Mouse (Mus musculus): ENCODE measurements around the gene Chuk.

Gene Chuk

GRCm38 (mm10) chr19:44107661-44108521, 611 bp upstream of the Chuk start:
- DNase-seq (ENCODE audit: low spot score in 2 of 2), result peak in 1 of 2 experiments; percentile 5

GRCm38 (mm10) chr19:44104393-44104792, 2.9 kb downstream of the Chuk start:
- no peak for DNase-seq (ENCODE audit: low spot score in 2 of 2)

- DNase-seq (ENCODE audit: low spot score in 2 of 2), result no peak
These were observed 4.3 kb downstream of the Chuk start for GRCm38 (mm10) chr19:44103001-44103400.

- no peak for DNase-seq (ENCODE audit: low spot score in 2 of 2)
These were observed 6.4 kb downstream of the Chuk start for GRCm38 (mm10) chr19:44100840-44101239.

GRCm38 (mm10) chr19:44086278-44086677, 21.0 kb downstream of the Chuk start:
- DNase-seq (ENCODE audit: low spot score in 2 of 2), result no peak

- DNase-seq (ENCODE audit: low spot score in 2 of 2), result no peak
These were observed 26.4 kb downstream of the Chuk start for GRCm38 (mm10) chr19:44080920-44081319.

GRCm38 (mm10) chr19:44080023-44080422, 27.3 kb downstream of the Chuk start:
- DNase-seq (ENCODE audit: low spot score in 2 of 2), result no peak

GRCm38 (mm10) chr19:44077024-44077423, 30.3 kb downstream of the Chuk start:
- no peak for DNase-seq (ENCODE audit: low spot score in 2 of 2)

- no peak for DNase-seq (ENCODE audit: low spot score in 2 of 2)
These were observed 30.8 kb downstream of the Chuk start for GRCm38 (mm10) chr19:44076457-44076856.

- DNase-seq (ENCODE audit: low spot score in 2 of 2), result no peak
These were observed 32.3 kb downstream of the Chuk start for GRCm38 (mm10) chr19:44074986-44075385.

- DNase-seq (ENCODE audit: low spot score in 2 of 2), result no peak
These were observed 36.1 kb downstream of the Chuk start for GRCm38 (mm10) chr19:44071166-44071565.

- DNase-seq (ENCODE audit: low spot score in 2 of 2), result no peak
These were observed 37.4 kb downstream of the Chuk start for GRCm38 (mm10) chr19:44069914-44070232.

- DNase-seq (ENCODE audit: low spot score in 2 of 2), result peak; percentile 87 to 88
These were observed 38.0 kb downstream of the Chuk start, which contains the start of gene Erlin1 for GRCm38 (mm10) chr19:44069121-44069913. Erlin1 (minus strand) TSS chr19:44069785.

GRCm38 (mm10) chr19:44068232-44068631, 39.0 kb downstream of the Chuk start:
- DNase-seq (ENCODE audit: low spot score in 2 of 2), result no peak

GRCm38 (mm10) chr19:44067323-44068049, 39.8 kb downstream of the Chuk start:
- peak in 1 of 2 experiments; percentile 2 for DNase-seq (ENCODE audit: low spot score in 2 of 2)

GRCm38 (mm10) chr19:44064734-44065133, 42.5 kb downstream of the Chuk start:
- no peak for DNase-seq (ENCODE audit: low spot score in 2 of 2)

- DNase-seq (ENCODE audit: low spot score in 2 of 2), result no peak
These were observed 43.5 kb downstream of the Chuk start for GRCm38 (mm10) chr19:44063773-44064172.

GRCm38 (mm10) chr19:44060226-44060625, 47.1 kb downstream of the Chuk start:
- DNase-seq (ENCODE audit: low spot score in 2 of 2), result no peak

- no peak for DNase-seq (ENCODE audit: low spot score in 2 of 2)
These were observed 52.0 kb downstream of the Chuk start for GRCm38 (mm10) chr19:44055173-44055826.

GRCm38 (mm10) chr19:44050388-44050787, 56.9 kb downstream of the Chuk start:
- no peak for DNase-seq (ENCODE audit: low spot score in 2 of 2)

- DNase-seq (ENCODE audit: low spot score in 2 of 2), result no peak
These were observed 58.0 kb downstream of the Chuk start for GRCm38 (mm10) chr19:44049282-44049681.

GRCm38 (mm10) chr19:44045847-44046246, 61.4 kb downstream of the Chuk start:
- no peak for DNase-seq (ENCODE audit: low spot score in 2 of 2)

Measured in heart, adult 9 months (tissue).